Mouse (Mus musculus): ENCODE measurements at regions not wholly inside any gene's neighbourhood (a gene's known extent, or its start where the extent isn't known, plus 50 kb on each side); places are given as distances from the start of the nearest gene placed in this dataset.

DNA sequence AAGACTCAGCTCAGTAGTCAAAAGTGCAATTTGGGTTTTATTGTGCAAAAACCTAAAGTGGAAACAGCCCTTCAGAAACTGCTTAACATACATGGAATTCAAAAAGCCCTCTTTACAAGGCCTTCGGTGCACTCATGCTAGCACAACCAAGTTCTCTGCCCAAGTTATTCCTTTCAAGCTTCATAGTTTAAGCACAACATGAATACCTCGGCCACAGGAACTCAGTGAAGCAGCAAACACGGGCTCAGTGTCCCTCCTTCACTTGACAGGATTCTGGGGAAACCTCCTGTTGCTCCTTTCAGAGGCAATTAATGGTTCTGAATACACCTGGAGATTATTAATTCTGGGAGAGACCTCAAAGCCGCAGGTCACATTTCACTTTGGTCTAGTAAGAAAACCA, 81.1 kb upstream of the Mdfic start:
- TF ChIP-seq MAFK (IDR thresholded peaks at IDR 0.05; ENCODE audit: insufficient read depth, low read depth, low read length): no peak
- no peak for TF ChIP-seq ZC3H11A (IDR thresholded peaks at IDR 0.05; ENCODE audit: borderline replicate concordance, low read depth, low read length)
- TF ChIP-seq CHD2 (IDR thresholded peaks at IDR 0.05; ENCODE audit: low read depth, low read length): no peak
- TF ChIP-seq HCFC1 (IDR thresholded peaks at IDR 0.05; ENCODE audit: borderline replicate concordance, insufficient read depth, low read length): no peak
- TF ChIP-seq ZNF384 (IDR thresholded peaks at IDR 0.05; ENCODE audit: low read depth, low read length): no peak
